In genomic region chr5:140701661-140702060, GRCm38 (mm10) we compare ENCODE assay signal across 8 mouse cellular contexts. TPM values are rescaled to one million over a fixed set of nuclear protein-coding genes. Genes with fewer than 3 reads are reported as not detected.
DNase-seq lines count a peak whose midpoint lies in the region; ATAC-seq and TF ChIP-seq lines count a peak whose summit lies in the region.

No protein-coding gene starts in this region.

- H3K4me1 ChIP-seq in heart, embryonic 11.5 days (ENCODE audit: control insufficient read depth, insufficient read depth, low read length): peaks cover 18% of the 10 kb centered on the region
- peaks cover 0 to 11% of the 10 kb centered on the region in 2 experiments; a peak in 3 of 4 replicates for H3K4me1 ChIP-seq in ES-E14 (ENCODE audit: control insufficient read depth in 2 of 2, insufficient read depth in 2 of 2, low read length in 2 of 2, poor library complexity in 1 of 2)
- peaks cover 30% of the 10 kb centered on the region for H3K4me1 ChIP-seq in forebrain, embryonic 16.5 days (replicated peaks; ENCODE audit: control insufficient read depth, insufficient read depth, low read length)
- H3K4me1 ChIP-seq in stomach, embryonic 14.5 days (ENCODE audit: control insufficient read depth, insufficient read depth, low read length): peaks cover 27% of the 10 kb centered on the region

- peak overlapping the region; percentile 70 for H3K27ac ChIP-seq in heart, embryonic 11.5 days (ENCODE audit: low read depth, low read length)
- H3K27ac ChIP-seq in ES-E14 (ENCODE audit: insufficient read depth, low read depth, low read length, poor library complexity, severe bottlenecking): no peak overlapping the region
- H3K27ac ChIP-seq in forebrain, embryonic 16.5 days (ENCODE audit: low read length): peak overlapping the region; percentile 84
- H3K27ac ChIP-seq in stomach, embryonic 14.5 days (ENCODE audit: low read length): peak overlapping the region; percentile 86

- DNase-seq in heart, adult 8-10 months (ENCODE audit: low spot score): no peak
- DNase-seq in ES-E14 (ENCODE audit: low read depth, low spot score): peak; percentile 36
- DNase-seq in liver: peak; percentile 64
- DNase-seq in left cerebral cortex, adult 8-10 months (ENCODE audit: low spot score in 2 of 2): no peak

- WGBS in heart, embryonic 11.5 days (ENCODE audit: insufficient replicate concordance): 0% methylated on average over 25 of the region's 25 CpGs
- WGBS in forebrain, embryonic 16.5 days: 0% methylated on average over 23 of the region's 25 CpGs
- under 1% methylated on average over 25 of the region's 25 CpGs for WGBS in stomach, embryonic 14.5 days

- no peaks in the 10 kb centered on the region for H3K9me3 ChIP-seq in heart, embryonic 11.5 days (replicated peaks; ENCODE audit: control insufficient read depth, low read length)
- no peaks in the 10 kb centered on the region for H3K9me3 ChIP-seq in ES-E14 (ENCODE audit: control insufficient read depth, insufficient read depth, low read depth, low read length)
- H3K9me3 ChIP-seq in forebrain, embryonic 16.5 days (ENCODE audit: control insufficient read depth, low read length): no peaks in the 10 kb centered on the region
- no peaks in the 10 kb centered on the region for H3K9me3 ChIP-seq in stomach, embryonic 14.5 days (ENCODE audit: control insufficient read depth, low read depth, low read length)

- in situ Hi-C loops in ES-E14 (cut with MboI; ENCODE audit: low sequenced_read_pairs in 2 of 2, unreplicated experiment in 2 of 2): no loop called here

- peak; percentile 1; the same call in 1 of the 2 replicates for ATAC-seq in heart, embryonic 11.5 days (replicated peaks; ENCODE audit: insufficient number of reproducible peaks, low FRiP score, low TSS enrichment)
- ATAC-seq in forebrain, embryonic 16.5 days: peak; percentile 3
- peak; percentile 8; the same call in 1 of the 2 replicates for ATAC-seq in stomach, embryonic 14.5 days (ENCODE audit: insufficient number of reproducible peaks, insufficient read depth, low FRiP score, low read depth)
- no peak for ATAC-seq in erythroid progenitor cell, adult 5-6 weeks (replicated peaks; ENCODE audit: low FRiP score, poor library complexity, severe bottlenecking)

- peak overlapping the region; percentile 94 for H3K4me2 ChIP-seq in heart, embryonic 11.5 days
- H3K4me2 ChIP-seq in forebrain, embryonic 16.5 days (ENCODE audit: low read length): peak overlapping the region; percentile 88
- H3K4me2 ChIP-seq in stomach, embryonic 14.5 days (replicated peaks; ENCODE audit: low read depth, low read length): peak overlapping the region; percentile 84

- peak overlapping the region; percentile 84 for H3K4me3 ChIP-seq in heart, embryonic 11.5 days (ENCODE audit: low read depth, low read length)
- peak overlapping the region; percentile 72 to 74 for H3K4me3 ChIP-seq in ES-E14 (ENCODE audit: insufficient read depth in 1 of 2, low read depth in 1 of 2, low read length in 2 of 2, poor library complexity in 1 of 2, severe bottlenecking in 1 of 2)
- peak overlapping the region; percentile 87 for H3K4me3 ChIP-seq in forebrain, embryonic 16.5 days (replicated peaks; ENCODE audit: low read length)
- peak overlapping the region; percentile 80 for H3K4me3 ChIP-seq in stomach, embryonic 14.5 days (ENCODE audit: low read depth, low read length)

- 0 out of 2 replicates have a peak, but pooled peaks cover 3% of the 10 kb centered on the region for H3K36me3 ChIP-seq in heart, embryonic 11.5 days (ENCODE audit: control insufficient read depth, insufficient read depth, low read length)
- H3K36me3 ChIP-seq in ES-E14 (ENCODE audit: control insufficient read depth, insufficient read depth, low read length, poor library complexity, severe bottlenecking): peaks cover 2% of the 10 kb centered on the region; the same call in 1 of the 2 replicates
- H3K36me3 ChIP-seq in forebrain, embryonic 16.5 days (ENCODE audit: control insufficient read depth, insufficient read depth): peaks cover 5% of the 10 kb centered on the region; the same call in 1 of the 2 replicates
- peaks cover 6% of the 10 kb centered on the region for H3K36me3 ChIP-seq in stomach, embryonic 14.5 days (ENCODE audit: control insufficient read depth, insufficient read depth, low read length)

- peak overlapping the region; percentile 83 for H3K9ac ChIP-seq in heart, embryonic 11.5 days (ENCODE audit: low read depth, low read length)
- H3K9ac ChIP-seq in ES-E14 (ENCODE audit: insufficient read depth, low read depth, low read length, poor library complexity, severe bottlenecking): peak overlapping the region; percentile 79
- peak overlapping the region; percentile 79 for H3K9ac ChIP-seq in forebrain, embryonic 16.5 days (replicated peaks; ENCODE audit: low read depth, low read length)
- H3K9ac ChIP-seq in stomach, embryonic 14.5 days (replicated peaks; ENCODE audit: low read depth, low read length): peak overlapping the region; percentile 82

- H3K27me3 ChIP-seq in heart, embryonic 11.5 days (ENCODE audit: control insufficient read depth, insufficient read depth, low read length): no peaks in the 10 kb centered on the region
- H3K27me3 ChIP-seq in forebrain, embryonic 16.5 days (replicated peaks; ENCODE audit: control insufficient read depth, insufficient read depth, low read length): no peaks in the 10 kb centered on the region
- H3K27me3 ChIP-seq in stomach, embryonic 14.5 days (ENCODE audit: control insufficient read depth, insufficient read depth, low read length): no peaks in the 10 kb centered on the region

TF ChIP-seq in ES-E14, 5 proteins besides CTCF, POLR2A, EP300 and RAD21:
- TF ChIP-seq ZNF384 (IDR thresholded peaks at IDR 0.05; ENCODE audit: low read depth, low read length) (no peak), CHD2 (IDR thresholded peaks at IDR 0.05; ENCODE audit: low read depth, low read length) (no peak), HCFC1 (IDR thresholded peaks at IDR 0.05; ENCODE audit: borderline replicate concordance, insufficient read depth, low read length) (no peak), ZC3H11A (IDR thresholded peaks at IDR 0.05; ENCODE audit: borderline replicate concordance, low read depth, low read length) (no peak), MAFK (IDR thresholded peaks at IDR 0.05; ENCODE audit: insufficient read depth, low read depth, low read length) (no peak)

RNA-seq across cellular contexts. Expression of gene Iqce, which starts 0.5 kb away (rescaled TPM):
- 8.1 and 10.7 TPM in 2 replicates for polyA plus RNA-seq in heart, embryonic 11.5 days (2014; fragmentation: Nextera tagmentation; extraction: Ambion mirVana)
- total RNA-seq in heart, adult 8-10 months (2022): 1 to 10 TPM; 4.5 to 7.8 (median 5.6) TPM
- 9.9 and 14.7 TPM in 2 replicates for total RNA-seq in ES-E14 (2012; rRNA removed)
- polyA plus RNA-seq in forebrain, embryonic 16.5 days (2015; fragmentation: Nextera tagmentation; extraction: Ambion mirVana): 26.1 and 30.8 TPM in 2 replicates
- 24.7 and 28.1 TPM in 2 replicates for polyA plus RNA-seq in stomach, embryonic 14.5 days (2014; fragmentation: Nextera tagmentation; extraction: Ambion mirVana)
- total RNA-seq in left cerebral cortex, adult 8-10 months (2022): 10 to 100 TPM; 45.8 to 52.8 (median 51.2) TPM
- 1.7 and 2.5 TPM in 2 replicates for total RNA-seq in erythroid progenitor cell, adult 5-6 weeks (2015; ENCODE audit: low replicate concordance)
- 3.3 and 6.2 TPM in 2 replicates for total RNA-seq in erythroid progenitor cell, adult 5-6 weeks (2017; ENCODE audit: low replicate concordance)

RNA-seq across cellular contexts. Expression of gene Brat1, which starts 3.1 kb away (rescaled TPM):
- polyA plus RNA-seq in heart, embryonic 11.5 days (2014; fragmentation: Nextera tagmentation; extraction: Ambion mirVana): 9.0 and 9.8 TPM in 2 replicates
- 1 to 10 TPM; 6.7 to 8.2 (median 7.8) TPM for total RNA-seq in heart, adult 8-10 months (2022)
- total RNA-seq in ES-E14 (2012; rRNA removed): 19.4 and 21.2 TPM in 2 replicates
- polyA plus RNA-seq in forebrain, embryonic 16.5 days (2015; fragmentation: Nextera tagmentation; extraction: Ambion mirVana): 28.0 and 28.4 TPM in 2 replicates
- 12.5 and 14.8 TPM in 2 replicates for polyA plus RNA-seq in stomach, embryonic 14.5 days (2014; fragmentation: Nextera tagmentation; extraction: Ambion mirVana)
- 10 to 100 TPM; 20.0 to 21.1 (median 21.0) TPM for total RNA-seq in left cerebral cortex, adult 8-10 months (2022)
- total RNA-seq in erythroid progenitor cell, adult 5-6 weeks (2015; ENCODE audit: low replicate concordance): 0.84 and 2.2 TPM in 2 replicates
- total RNA-seq in erythroid progenitor cell, adult 5-6 weeks (2017; ENCODE audit: low replicate concordance): 1.9 and 2.0 TPM in 2 replicates

RNA-seq across cellular contexts. Expression of gene Amz1, which starts 22.3 kb away (rescaled TPM):
- polyA plus RNA-seq in heart, embryonic 11.5 days (2014; fragmentation: Nextera tagmentation; extraction: Ambion mirVana): 0.21 and 0.69 TPM in 2 replicates
- total RNA-seq in heart, adult 8-10 months (2022): under 1 TPM; 0.31 to 0.35 (median 0.34) TPM
- 5.3 and 5.6 TPM in 2 replicates for total RNA-seq in ES-E14 (2012; rRNA removed)
- polyA plus RNA-seq in forebrain, embryonic 16.5 days (2015; fragmentation: Nextera tagmentation; extraction: Ambion mirVana): 5.6 and 7.4 TPM in 2 replicates
- polyA plus RNA-seq in stomach, embryonic 14.5 days (2014; fragmentation: Nextera tagmentation; extraction: Ambion mirVana): 1.1 and 1.2 TPM in 2 replicates
- 10 to 100 TPM; 21.0 to 28.7 (median 24.7) TPM for total RNA-seq in left cerebral cortex, adult 8-10 months (2022)
- 2.2 TPM in 1 of 2 replicates, not detected in the other for total RNA-seq in erythroid progenitor cell, adult 5-6 weeks (2015; ENCODE audit: low replicate concordance)
- total RNA-seq in erythroid progenitor cell, adult 5-6 weeks (2017; ENCODE audit: low replicate concordance): 0.13 and 1.2 TPM in 2 replicates

RNA-seq across cellular contexts. Expression of gene Ttyh3, which starts 52.8 kb away (rescaled TPM):
- 26.7 and 28.8 TPM in 2 replicates for polyA plus RNA-seq in heart, embryonic 11.5 days (2014; fragmentation: Nextera tagmentation; extraction: Ambion mirVana)
- total RNA-seq in heart, adult 8-10 months (2022): 10 to 100 TPM in 2 of 4 experiments, 1 to 10 TPM in 2; 8.8 to 11.5 (median 9.9) TPM
- total RNA-seq in ES-E14 (2012; rRNA removed): 14.9 and 18.6 TPM in 2 replicates
- 68.7 and 68.9 TPM in 2 replicates for polyA plus RNA-seq in forebrain, embryonic 16.5 days (2015; fragmentation: Nextera tagmentation; extraction: Ambion mirVana)
- polyA plus RNA-seq in stomach, embryonic 14.5 days (2014; fragmentation: Nextera tagmentation; extraction: Ambion mirVana): 41.9 and 43.1 TPM in 2 replicates
- 100 to 1,000 TPM; 173 to 201 (median 187) TPM for total RNA-seq in left cerebral cortex, adult 8-10 months (2022)
- total RNA-seq in erythroid progenitor cell, adult 5-6 weeks (2015; ENCODE audit: low replicate concordance): 21.8 and 26.7 TPM in 2 replicates
- total RNA-seq in erythroid progenitor cell, adult 5-6 weeks (2017; ENCODE audit: low replicate concordance): 21.2 and 23.2 TPM in 2 replicates

Comparison
In these comparisons a context has a peak if more than half of its experiments do, and no peak if none do; other contexts are left out.
1. DNase-seq: peak in ES-E14 (single experiment) and liver (single experiment); none in heart, adult 8-10 months (single experiment) and left cerebral cortex, adult 8-10 months (0 of 2).
2. Peak in every context shown above with its lines, with median percentiles within 50 percentile points of each other: H3K4me2 ChIP-seq, H3K4me3 ChIP-seq and H3K9ac ChIP-seq.